Mouse (Mus musculus) midbrain, postnatal 0 days (tissue): ENCODE measurements around the gene Cdh13. TPM values are rescaled to one million over a fixed set of nuclear protein-coding genes. Genes with fewer than 3 reads are reported as not detected.
A peak's percentile ranks its signal among the peaks of the same experiment; 100 is the strongest.

ENCODE experiments used
- ATAC-seq: fragments of 200-750 bp; cut with Nextera tagmentation; 2 replicates; pipeline ENCODE4 v1.8.0; 2017; ENCODE audit warnings: moderate number of reproducible peaks, mild to moderate bottlenecking, moderate TSS enrichment, moderate library complexity; ENCODE audit not compliant: low FRiP score
- DNase-seq: peaks from one replicate; pipeline ENCODE4 v3.0.0-alpha.2; 2015; ENCODE audit warnings: low spot score
- H3K27ac ChIP-seq: fragments of 300-500 bp; sonication (generic); 2 replicates; pipeline ENCODE4 v1.5.1; 2014; ENCODE audit warnings: low read depth, mild to moderate bottlenecking, low read length, mixed read lengths
- H3K27me3 ChIP-seq: fragments of 300-500 bp; sonication (generic); 2 replicates; pipeline ENCODE4 v1.6.1; 2014; ENCODE audit warnings: low read length, control low read depth, mixed read lengths; ENCODE audit not compliant: insufficient read depth
- H3K36me3 ChIP-seq: fragments of 300-500 bp; sonication (generic); 2 replicates; pipeline ENCODE4 v1.6.1; 2014; ENCODE audit warnings: low read length, control low read depth, mixed read lengths; ENCODE audit not compliant: insufficient read depth
- H3K4me1 ChIP-seq: fragments of 300-500 bp; sonication (generic); 2 replicates; pipeline ENCODE4 v1.6.1; 2014; ENCODE audit warnings: mild to moderate bottlenecking, control low read depth, antibody characterized with exemption, low read length, mixed read lengths; ENCODE audit not compliant: insufficient read depth
- H3K4me2 ChIP-seq: fragments of 300-500 bp; sonication (generic); 2 replicates; pipeline ENCODE4 v1.6.1; 2014; ENCODE audit warnings: low read depth, mild to moderate bottlenecking, low read length, mixed read lengths; ENCODE audit not compliant: poor library complexity, severe bottlenecking
- H3K4me3 ChIP-seq: fragments of 300-500 bp; sonication (generic); 2 replicates; pipeline ENCODE4 v1.5.1; 2014; ENCODE audit warnings: low read depth, mild to moderate bottlenecking, low read length, moderate library complexity
- H3K9ac ChIP-seq: fragments of 300-500 bp; sonication (generic); replicated peaks from 2 replicates; pipeline ENCODE4 v1.6.1; 2014; ENCODE audit warnings: mild to moderate bottlenecking, low read length, moderate library complexity, mixed read lengths; ENCODE audit not compliant: poor library complexity, severe bottlenecking
- H3K9me3 ChIP-seq: fragments of 300-500 bp; sonication (generic); 2 replicates; pipeline ENCODE4 v1.6.1; 2016; ENCODE audit warnings: low read length, control low read depth
- CTCF ChIP-seq: IDR thresholded peaks from 2 replicates; pipeline ENCODE4 v1.5.1; 2016; ENCODE audit warnings: antibody characterized with exemption, mild to moderate bottlenecking
- WGBS: fragments of 180-500 bp; shearing (Covaris S2); extraction: QIAGEN DNeasy Blood & Tissue Kit; methylation state at CpG from one replicate; pipeline ENCODE4 v1.1.7; 2014; 5-methylcytosine and 5-hydroxymethylcytosine counted together
- polyA plus RNA-seq: library from polyadenylated mRNA; unstranded; fragments of >200 nt; fragmentation: Nextera tagmentation; extraction: Ambion mirVana; gene quantifications from 2 replicates; pipeline ENCODE4 v1.2.1, GENCODE M21; 2015
- total RNA-seq: library from RNA; depleted of rRNA; stranded (reverse); fragments of >200 nt; gene quantifications from 2 replicates; pipeline ENCODE4 v1.2.3, GENCODE M21; 2014

Cdh13 gene
- total and polyA plus RNA-seq, 2 experiments from 2014 or later, result 199 to 203 TPM

DNA sequence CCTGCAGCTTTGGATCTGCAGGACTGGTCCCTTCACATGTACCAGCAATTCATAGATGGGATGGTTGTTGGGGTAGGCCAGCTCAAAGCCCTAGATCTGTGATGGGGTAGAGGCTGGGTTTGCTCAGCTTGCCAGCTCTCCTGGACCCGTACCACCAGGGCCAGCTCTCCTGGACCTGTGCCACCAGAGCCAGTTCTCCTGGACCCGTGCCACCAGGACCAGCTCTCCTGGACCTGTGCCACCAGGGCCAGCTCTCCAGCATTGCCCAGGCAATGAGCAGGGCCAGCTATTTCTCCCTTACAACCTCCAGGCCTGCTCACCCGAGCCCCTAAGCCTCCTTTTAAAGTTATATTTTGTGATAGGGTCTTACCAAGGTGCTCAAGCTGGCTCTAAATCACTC, 566.0 kb downstream of the Cdh13 start:
- DNase-seq (peak; percentile 62), ATAC-seq (no peak)
- no peaks in the 10 kb centered on the region for H3K9me3 ChIP-seq

GRCm38 (mm10) chr8:118850381-118850780, 566.8 kb downstream of the Cdh13 start:
- peak; percentile 97 for TF ChIP-seq CTCF
- Histone ChIP-seq H3K4me1 (no peaks in the 10 kb centered on the region), H3K4me3 (no peak overlapping the region), H3K36me3 (no peaks in the 10 kb centered on the region), H3K27ac (no peak overlapping the region), H3K9me3 (no peaks in the 10 kb centered on the region), H3K4me2 (no peak overlapping the region), H3K9ac (no peak overlapping the region), H3K27me3 (no peaks in the 10 kb centered on the region)
- DNase-seq, result peak; percentile 74
- 25% methylated on average over 6 of the region's 6 CpGs for whole genome bisulfite sequencing
- ATAC-seq, result no peak

More for the DNA sequence above, 566.0 kb downstream of the Cdh13 start:
- WGBS, result 61% methylated on average over 3 of the region's 3 CpGs
- Histone ChIP-seq H3K4me3 (no peak overlapping the region), H3K27ac (no peak overlapping the region), H3K9ac (no peak overlapping the region), H3K27me3 (no peaks in the 10 kb centered on the region), H3K36me3 (no peaks in the 10 kb centered on the region), H3K4me1 (no peaks in the 10 kb centered on the region), H3K4me2 (no peak overlapping the region)
- no peak for TF ChIP-seq CTCF

DNA sequence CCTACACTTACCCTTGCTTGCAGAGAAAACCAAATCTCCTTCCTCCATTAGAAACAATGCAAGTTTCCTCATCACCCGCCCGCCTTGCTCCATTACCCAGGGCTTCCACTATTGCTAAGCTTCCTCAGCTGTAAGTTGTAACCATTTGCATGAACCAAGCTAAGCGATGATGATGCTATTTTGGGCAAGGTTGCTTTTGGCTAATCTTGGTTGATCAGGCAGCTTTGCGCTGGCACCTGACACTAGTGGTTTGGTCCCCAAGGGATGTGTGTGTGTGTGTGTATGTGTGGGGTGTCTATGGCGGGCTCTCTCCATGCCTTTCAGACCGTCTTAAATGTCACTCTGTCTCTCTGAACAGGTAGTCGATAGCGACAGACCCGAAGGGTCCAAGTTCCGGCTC, 567.8 kb downstream of the Cdh13 start:
- no peak overlapping the region for H3K27ac ChIP-seq
- no peaks in the 10 kb centered on the region for H3K27me3 ChIP-seq
- ATAC-seq (no peak), DNase-seq (no peak)
- no peaks in the 10 kb centered on the region for H3K4me1 ChIP-seq
- no peaks in the 10 kb centered on the region for H3K9me3 ChIP-seq
- H3K4me3 ChIP-seq, result no peak overlapping the region
- no peak for TF ChIP-seq CTCF
- no peak overlapping the region for H3K4me2 ChIP-seq
- no peaks in the 10 kb centered on the region for H3K36me3 ChIP-seq
- WGBS, result 87% methylated on average over 10 of the region's 10 CpGs
- no peak overlapping the region for H3K9ac ChIP-seq

GRCm38 (mm10) chr8:118852861-118853260, 569.3 kb downstream of the Cdh13 start:
- DNase-seq (no peak), ATAC-seq (no peak)
- H3K9me3 ChIP-seq, result no peaks in the 10 kb centered on the region
- no peaks in the 10 kb centered on the region for H3K36me3 ChIP-seq
- H3K27me3 ChIP-seq, result no peaks in the 10 kb centered on the region
- no peak overlapping the region for H3K4me2 ChIP-seq
- WGBS, result 78% methylated on average over 12 of the region's 12 CpGs
- no peak overlapping the region for H3K4me3 ChIP-seq
- no peaks in the 10 kb centered on the region for H3K4me1 ChIP-seq
- no peak overlapping the region for H3K9ac ChIP-seq
- H3K27ac ChIP-seq, result no peak overlapping the region
- no peak for TF ChIP-seq CTCF

- no peaks in the 10 kb centered on the region for H3K27me3 ChIP-seq
- ATAC-seq (no peak), DNase-seq (no peak)
- no peak for TF ChIP-seq CTCF
- WGBS, result 88% methylated on average over 8 of the region's 8 CpGs
- no peak overlapping the region for H3K4me3 ChIP-seq
- H3K36me3 ChIP-seq, result no peaks in the 10 kb centered on the region
- no peak overlapping the region for H3K4me2 ChIP-seq
- no peak overlapping the region for H3K27ac ChIP-seq
- no peak overlapping the region for H3K9ac ChIP-seq
- H3K9me3 ChIP-seq, result no peaks in the 10 kb centered on the region
- no peaks in the 10 kb centered on the region for H3K4me1 ChIP-seq
These were observed 571.1 kb downstream of the Cdh13 start for GRCm38 (mm10) chr8:118854656-118855055.

- no peaks in the 10 kb centered on the region for H3K27me3 ChIP-seq
- no peaks in the 10 kb centered on the region for H3K9me3 ChIP-seq
- no peaks in the 10 kb centered on the region for H3K36me3 ChIP-seq
- WGBS, result 71% methylated on average over 6 of the region's 6 CpGs
- no peak overlapping the region for H3K27ac ChIP-seq
- 0 out of 2 replicates have a peak, but pooled peaks cover 5% of the 10 kb centered on the region for H3K4me1 ChIP-seq
- no peak overlapping the region for H3K9ac ChIP-seq
- DNase-seq, result peak; percentile 46
- H3K4me3 ChIP-seq, result no peak overlapping the region
- TF ChIP-seq CTCF, result no peak
- no peak for ATAC-seq
- H3K4me2 ChIP-seq, result no peak overlapping the region
These were observed 582.8 kb downstream of the Cdh13 start for GRCm38 (mm10) chr8:118866332-118866731.
